Mouse (Mus musculus) thymus, adult 2 months (tissue): ENCODE results near the gene Clk2.

Experiments
- CTCF ChIP-seq: fragments of 200-500 bp; IDR thresholded peaks from 2 replicates; pipeline ENCODE4 v1.5.1; 2012; ENCODE audit warnings: mild to moderate bottlenecking, control low read depth, low read length, moderate library complexity, borderline replicate concordance; ENCODE audit not compliant: control insufficient read depth, poor library complexity, insufficient read depth; ENCODE audit errors: extremely low read depth
- POLR2A ChIP-seq: fragments of 200-500 bp; IDR thresholded peaks from 2 replicates; pipeline ENCODE4 v1.6.1; 2012; ENCODE audit warnings: mild to moderate bottlenecking, low read length, control low read depth, moderate library complexity; ENCODE audit not compliant: control insufficient read depth, poor library complexity, insufficient read depth; ENCODE audit errors: extremely low read depth

- TF ChIP-seq CTCF (no peak), POLR2A (no peak)
These were observed 42.1 kb downstream of the Clk2 start for GRCm38 (mm10) chr3:89206695-89207094.
